Mouse (Mus musculus): Measurements from ENCODE around the gene Wnt16. TPM values are rescaled to one million over a fixed set of nuclear protein-coding genes. Genes with fewer than 3 reads are reported as not detected.
"Not testable (repeated sequence)": the region's sequence is repeated elsewhere in the genome, so short reads cannot be mapped to it uniquely, and the experiment has no call there.

Gene Wnt16
- polyA plus RNA-seq (2015; fragmentation: Nextera tagmentation; extraction: Ambion mirVana), result 0.26 TPM in 1 of 2 replicates, not detected in the other

- TF ChIP-seq EP300 (IDR thresholded peaks at IDR 0.05), result no peak
- TF ChIP-seq CTCF (IDR thresholded peaks at IDR 0.05), result no peak
- Histone ChIP-seq H3K27me3 (replicated peaks; ENCODE audit: insufficient read depth, low read length) (peaks cover 20% of the 10 kb centered on the region), H3K4me1 (ENCODE audit: insufficient read depth, low read depth, low read length) (0 out of 2 replicates have a peak, but pooled peaks cover 6% of the 10 kb centered on the region), H3K4me3 (ENCODE audit: low read depth, low read length) (peak within 1 kb of the TSS; percentile 24), H3K9ac (replicated peaks; ENCODE audit: low read depth) (no peak within 1 kb of the TSS), H3K4me2 (replicated peaks; ENCODE audit: low read depth, low read length) (peak within 1 kb of the TSS; percentile 40), H3K36me3 (ENCODE audit: insufficient read depth, low read length) (no peaks in the 10 kb centered on the region), H3K9me3 (ENCODE audit: low read length) (no peaks in the 10 kb centered on the region), H3K27ac (ENCODE audit: low read length) (no peak within 1 kb of the TSS)
- ATAC-seq (0 out of 2 replicates have a peak, but pooled peaks have one; percentile 5), DNase-seq (ENCODE audit: low spot score) (no peak)
- WGBS, result 6% methylated on average over 19 of the region's 20 CpGs
Observed at GRCm38 (mm10) chr6:22288004-22288736, at the start of gene Wnt16. Gene Wnt16 (plus strand): TSS chr6:22288227.

- Histone ChIP-seq H3K4me2 (replicated peaks; ENCODE audit: low read depth, low read length) (no peak overlapping the region), H3K27ac (ENCODE audit: low read length) (no peak overlapping the region), H3K4me1 (ENCODE audit: insufficient read depth, low read depth, low read length) (no peaks in the 10 kb centered on the region), H3K27me3 (replicated peaks; ENCODE audit: insufficient read depth, low read length) (no peaks in the 10 kb centered on the region), H3K36me3 (ENCODE audit: insufficient read depth, low read length) (no peaks in the 10 kb centered on the region), H3K9me3 (ENCODE audit: low read length) (no peaks in the 10 kb centered on the region), H3K4me3 (ENCODE audit: low read depth, low read length) (no peak overlapping the region), H3K9ac (replicated peaks; ENCODE audit: low read depth) (no peak overlapping the region)
- no peak for ATAC-seq
- no peak for DNase-seq (ENCODE audit: low spot score)
- TF ChIP-seq EP300 (IDR thresholded peaks at IDR 0.05), result no peak
- TF ChIP-seq CTCF (IDR thresholded peaks at IDR 0.05), result no peak
- WGBS, result 78% methylated on average over 8 of the region's 8 CpGs
Observed at GRCm38 (mm10) chr6:22243321-22243720, 44.7 kb upstream of the Wnt16 start.

- H3K4me3 ChIP-seq (ENCODE audit: low read depth, low read length), result no peak overlapping the region
- TF ChIP-seq CTCF (IDR thresholded peaks at IDR 0.05), result no peak
- no peak for TF ChIP-seq EP300 (IDR thresholded peaks at IDR 0.05)
- 88% methylated on average over 2 of the region's 2 CpGs for WGBS
- no peak overlapping the region for H3K4me2 ChIP-seq (replicated peaks; ENCODE audit: low read depth, low read length)
- ATAC-seq (no peak), DNase-seq (ENCODE audit: low spot score) (no peak)
- no peak overlapping the region for H3K9ac ChIP-seq (replicated peaks; ENCODE audit: low read depth)
- H3K4me1 ChIP-seq (ENCODE audit: insufficient read depth, low read depth, low read length), result no peaks in the 10 kb centered on the region
- H3K9me3 ChIP-seq (ENCODE audit: low read length), result no peaks in the 10 kb centered on the region
- no peaks in the 10 kb centered on the region for H3K27me3 ChIP-seq (replicated peaks; ENCODE audit: insufficient read depth, low read length)
- H3K36me3 ChIP-seq (ENCODE audit: insufficient read depth, low read length), result no peaks in the 10 kb centered on the region
- no peak overlapping the region for H3K27ac ChIP-seq (ENCODE audit: low read length)
Observed at GRCm38 (mm10) chr6:22246696-22247095, 41.3 kb upstream of the Wnt16 start.

- Histone ChIP-seq H3K9me3 (ENCODE audit: low read length) (no peaks in the 10 kb centered on the region), H3K27ac (ENCODE audit: low read length) (no peak overlapping the region), H3K4me2 (replicated peaks; ENCODE audit: low read depth, low read length) (no peak overlapping the region), H3K9ac (replicated peaks; ENCODE audit: low read depth) (no peak overlapping the region), H3K36me3 (ENCODE audit: insufficient read depth, low read length) (no peaks in the 10 kb centered on the region), H3K27me3 (replicated peaks; ENCODE audit: insufficient read depth, low read length) (no peaks in the 10 kb centered on the region), H3K4me3 (ENCODE audit: low read depth, low read length) (no peak overlapping the region), H3K4me1 (ENCODE audit: insufficient read depth, low read depth, low read length) (no peaks in the 10 kb centered on the region)
- no peak for TF ChIP-seq CTCF (IDR thresholded peaks at IDR 0.05)
- no peak for TF ChIP-seq EP300 (IDR thresholded peaks at IDR 0.05)
- WGBS, result 67% methylated on average over 4 of the region's 4 CpGs
- DNase-seq (ENCODE audit: low spot score) (no peak), ATAC-seq (no peak)
Observed at GRCm38 (mm10) chr6:22258784-22259183, 29.2 kb upstream of the Wnt16 start.

- Histone ChIP-seq H3K9me3 (ENCODE audit: low read length) (no peaks in the 10 kb centered on the region), H3K27ac (ENCODE audit: low read length) (no peak overlapping the region), H3K9ac (replicated peaks; ENCODE audit: low read depth) (no peak overlapping the region), H3K27me3 (replicated peaks; ENCODE audit: insufficient read depth, low read length) (no peaks in the 10 kb centered on the region), H3K36me3 (ENCODE audit: insufficient read depth, low read length) (no peaks in the 10 kb centered on the region), H3K4me2 (replicated peaks; ENCODE audit: low read depth, low read length) (no peak overlapping the region), H3K4me1 (ENCODE audit: insufficient read depth, low read depth, low read length) (no peaks in the 10 kb centered on the region), H3K4me3 (ENCODE audit: low read depth, low read length) (no peak overlapping the region)
- no peak for ATAC-seq
- no peak for TF ChIP-seq EP300 (IDR thresholded peaks at IDR 0.05)
- no peak for TF ChIP-seq CTCF (IDR thresholded peaks at IDR 0.05)
- 55% methylated on average over 4 of the region's 4 CpGs for WGBS
- no peak for DNase-seq (ENCODE audit: low spot score)
Observed at GRCm38 (mm10) chr6:22262519-22262918, 25.5 kb upstream of the Wnt16 start.

GRCm38 (mm10) chr6:22264094-22264493, 23.9 kb upstream of the Wnt16 start:
- H3K27ac ChIP-seq (ENCODE audit: low read length); H3K4me3 ChIP-seq (ENCODE audit: low read depth, low read length); DNase-seq (ENCODE audit: low spot score); H3K9ac ChIP-seq (replicated peaks; ENCODE audit: low read depth); H3K36me3 ChIP-seq (ENCODE audit: insufficient read depth, low read length); H3K27me3 ChIP-seq (replicated peaks; ENCODE audit: insufficient read depth, low read length); H3K4me1 ChIP-seq (ENCODE audit: insufficient read depth, low read depth, low read length); H3K9me3 ChIP-seq (ENCODE audit: low read length); H3K4me2 ChIP-seq (replicated peaks; ENCODE audit: low read depth, low read length); ATAC-seq: not testable (repeated sequence)
- WGBS, result 80% methylated on average over 8 of the region's 8 CpGs
